13 mouse cellular contexts compared by ENCODE assay signal in the genomic region with DNA sequence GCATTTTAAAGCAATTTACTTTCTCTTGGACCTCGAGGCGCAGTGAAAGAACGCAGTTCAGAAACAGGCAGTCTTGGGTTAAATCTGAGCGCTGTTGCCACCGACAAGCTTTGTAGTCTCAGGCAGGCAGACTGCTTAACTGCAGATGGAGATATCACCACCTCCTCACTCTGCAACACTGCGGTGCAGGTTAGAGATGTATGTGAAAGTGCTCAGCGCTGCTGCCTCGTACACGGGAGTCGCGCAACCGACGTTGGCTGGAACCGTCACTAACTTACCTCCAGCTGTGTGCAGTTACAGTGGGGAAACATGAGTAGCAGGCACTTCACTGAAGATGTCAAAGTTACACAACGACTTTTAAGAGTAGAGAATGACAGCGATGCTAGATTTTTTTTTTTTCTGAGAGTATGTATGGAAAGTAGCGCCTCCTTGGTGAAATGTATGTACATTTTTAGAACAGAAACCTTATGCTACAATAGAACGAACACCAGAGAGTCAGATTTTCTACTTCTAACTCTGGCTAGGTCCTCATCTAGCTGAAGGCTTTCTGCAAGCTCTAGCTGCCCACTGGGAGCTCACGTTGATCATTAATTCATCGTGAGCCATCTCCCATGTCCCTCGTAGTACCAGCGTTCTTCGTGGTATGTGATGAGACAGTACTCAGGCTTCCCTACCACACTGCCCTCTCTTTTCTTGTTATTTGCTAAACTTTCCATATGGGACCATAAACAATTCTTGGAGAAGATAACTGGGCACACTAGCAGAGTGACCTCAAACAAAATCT. TPM values are rescaled to one million over a fixed set of nuclear protein-coding genes. Genes with fewer than 3 reads are reported as not detected.
DNase-seq lines count a peak whose midpoint lies in the region; ATAC-seq lines count a peak whose summit lies in the region.
"Had no signal": no experiment of that assay in that cellular context is flagged by ENCODE, and none has a peak within 500 bp of the region (broad histone marks: within the 10 kb centered on the region; RNA-seq: fewer than 3 reads in every experiment).

No protein-coding gene starts in this region.

- intact Hi-C loops in left cerebral cortex, postnatal 4 days (cut with DNase I) = no loop called here
- intact Hi-C loops in left cerebral cortex, postnatal 36 days (cut with DNase I) = loop anchor here (5.0 kb wide), 1 partner anchor 39 kb away; no protein-coding TSS in a partner anchor

- ATAC-seq in megakaryocyte progenitor cell, adult 5-6 weeks (replicated peaks; ENCODE audit: poor library complexity) = no peak
- ATAC-seq in erythroblast, adult 5-6 weeks (replicated peaks; ENCODE audit: low FRiP score, poor library complexity, severe bottlenecking) = no peak
- ATAC-seq: CD4-positive, CD25-positive, alpha-beta regulatory T cell, adult 4 months; midbrain, embryonic 15.5 days had no signal

- peak; percentile 47 to 68 for DNase-seq in left cerebral cortex, adult 18-20 months (ENCODE audit: low spot score in 2 of 2)
- no peak for DNase-seq in left cerebral cortex, postnatal 4 days
- DNase-seq in frontal cortex, postnatal 25 days (ENCODE audit: low spot score in 2 of 2) = peak; percentile 42 to 44
- DNase-seq in left cerebral cortex, postnatal 36 days (ENCODE audit: low spot score in 2 of 2) = peak; percentile 70 to 78
- peak; percentile 71 to 78 for DNase-seq in right cerebral cortex, adult 2 months (ENCODE audit: low spot score in 2 of 2)
- DNase-seq in spleen, adult 12 weeks (ENCODE audit: low spot score) = no peak
- DNase-seq: cerebellum, postnatal 25 days; kidney, postnatal 25 days; thymus, postnatal 4 days had no signal

RNA-seq across cellular contexts. Expression of a gene that starts 1.9 kb away (rescaled TPM):
- 10 to 100 TPM; 81.5 to 81.9 TPM for total RNA-seq in left cerebral cortex, adult 18-20 months (2021)
- 10 to 100 TPM; 29.9 to 37.0 TPM for total RNA-seq in left cerebral cortex, postnatal 4 days (2021)
- 10 to 100 TPM; 81.3 to 94.9 TPM for total RNA-seq in left cerebral cortex, postnatal 36 days (2021)
- total RNA-seq in megakaryocyte progenitor cell, adult 5-6 weeks (2015) = 0.24 and 0.35 TPM in 2 replicates
- total RNA-seq in megakaryocyte progenitor cell, adult 5-6 weeks (2017) = 0.25 and 0.74 TPM in 2 replicates
- 0.38 TPM in 1 of 2 replicates, not detected in the other for total RNA-seq in erythroblast, adult 5-6 weeks (2015; ENCODE audit: low replicate concordance)
- 0.28 TPM in 1 of 2 replicates, not detected in the other for total RNA-seq in erythroblast, adult 5-6 weeks (2017; ENCODE audit: low replicate concordance)

RNA-seq across cellular contexts. Expression of a gene that starts 42.8 kb away (rescaled TPM):
- 10 to 100 TPM; 15.9 to 16.6 TPM for total RNA-seq in left cerebral cortex, adult 18-20 months (2021)
- total RNA-seq in left cerebral cortex, postnatal 4 days (2021) = 10 to 100 TPM; 19.0 to 22.2 TPM
- total RNA-seq in left cerebral cortex, postnatal 36 days (2021) = 10 to 100 TPM; 17.8 to 19.6 TPM
- 31.1 and 39.7 TPM in 2 replicates for total RNA-seq in megakaryocyte progenitor cell, adult 5-6 weeks (2015)
- 15.2 and 17.0 TPM in 2 replicates for total RNA-seq in megakaryocyte progenitor cell, adult 5-6 weeks (2017)
- total RNA-seq in erythroblast, adult 5-6 weeks (2015; ENCODE audit: low replicate concordance) = 6.1 and 19.2 TPM in 2 replicates
- total RNA-seq in erythroblast, adult 5-6 weeks (2017; ENCODE audit: low replicate concordance) = 1.3 and 4.6 TPM in 2 replicates

RNA-seq across cellular contexts. Expression of a gene that starts 43.4 kb away (rescaled TPM):
- total RNA-seq in left cerebral cortex, adult 18-20 months (2021) = 1 to 10 TPM; 5.6 to 6.1 TPM
- 1 to 10 TPM; 3.7 to 4.6 TPM for total RNA-seq in left cerebral cortex, postnatal 4 days (2021)
- 1 to 10 TPM; 4.6 to 6.6 TPM for total RNA-seq in left cerebral cortex, postnatal 36 days (2021)
- 14.8 and 17.7 TPM in 2 replicates for total RNA-seq in megakaryocyte progenitor cell, adult 5-6 weeks (2015)
- 12.7 and 18.0 TPM in 2 replicates for total RNA-seq in megakaryocyte progenitor cell, adult 5-6 weeks (2017)
- 4.6 and 4.8 TPM in 2 replicates for total RNA-seq in erythroblast, adult 5-6 weeks (2015; ENCODE audit: low replicate concordance)
- total RNA-seq in erythroblast, adult 5-6 weeks (2017; ENCODE audit: low replicate concordance) = 4.0 and 5.6 TPM in 2 replicates

Comparison
In these comparisons a context has a peak if more than half of its experiments do, and no peak if none do; other contexts are left out.
1. DNase-seq: peak in left cerebral cortex, adult 18-20 months (2 of 2), frontal cortex, postnatal 25 days (2 of 2), left cerebral cortex, postnatal 36 days (2 of 2) and right cerebral cortex, adult 2 months (2 of 2); none in left cerebral cortex, postnatal 4 days (single experiment) and spleen, adult 12 weeks (single experiment).
2. RNA of a gene that starts 1.9 kb away (total RNA-seq): 81.3 to 94.9 TPM in left cerebral cortex, postnatal 36 days, 81.5 to 81.9 TPM in left cerebral cortex, adult 18-20 months and 29.9 to 37.0 TPM in left cerebral cortex, postnatal 4 days; 0.28 to 0.38 TPM in erythroblast, adult 5-6 weeks and 0.24 to 0.74 TPM in megakaryocyte progenitor cell, adult 5-6 weeks; every median in the first group is over 10 times any median in the second.